Mouse (Mus musculus) cerebellum, adult 2 months (tissue): ENCODE measurements around the gene Mdp1.

Experiments
- CTCF ChIP-seq: fragments of 200-500 bp; IDR thresholded peaks from 2 replicates; pipeline ENCODE4 v1.5.1; 2011; ENCODE audit warnings: low read depth, mild to moderate bottlenecking, control low read depth, low read length, moderate library complexity, borderline replicate concordance; ENCODE audit not compliant: insufficient read depth
- POLR2A ChIP-seq: fragments of 200-500 bp; IDR thresholded peaks from 2 replicates; pipeline ENCODE4 v1.6.1; 2011; ENCODE audit warnings: low read length, control low read depth, borderline replicate concordance; ENCODE audit not compliant: insufficient read depth

GRCm38 (mm10) chr14:55659960-55660573 lies at the start of gene Mdp1:
- TF ChIP-seq CTCF (peak; percentile 57), POLR2A (peak; percentile 55; the same call in 1 of the 2 replicates)
